Mouse (Mus musculus) embryonic fibroblast, embryonic 13.5 days (primary cell): ENCODE measurements at regions not wholly inside any gene's neighbourhood (a gene's known extent, or its start where the extent isn't known, plus 50 kb on each side); places are given as distances from the start of the nearest gene placed in this dataset.

Source experiments
- CTCF ChIP-seq: IDR thresholded peaks from 2 replicates; pipeline ENCODE4 v1.5.1; 2011; ENCODE audit warnings: mild to moderate bottlenecking, control low read depth, low read length, moderate library complexity, borderline replicate concordance; ENCODE audit not compliant: insufficient read depth
- POLR2A ChIP-seq: IDR thresholded peaks from 2 replicates; pipeline ENCODE4 v1.6.1; 2011; ENCODE audit warnings: low read depth, mild to moderate bottlenecking, control low read depth, low read length, moderate library complexity

DNA sequence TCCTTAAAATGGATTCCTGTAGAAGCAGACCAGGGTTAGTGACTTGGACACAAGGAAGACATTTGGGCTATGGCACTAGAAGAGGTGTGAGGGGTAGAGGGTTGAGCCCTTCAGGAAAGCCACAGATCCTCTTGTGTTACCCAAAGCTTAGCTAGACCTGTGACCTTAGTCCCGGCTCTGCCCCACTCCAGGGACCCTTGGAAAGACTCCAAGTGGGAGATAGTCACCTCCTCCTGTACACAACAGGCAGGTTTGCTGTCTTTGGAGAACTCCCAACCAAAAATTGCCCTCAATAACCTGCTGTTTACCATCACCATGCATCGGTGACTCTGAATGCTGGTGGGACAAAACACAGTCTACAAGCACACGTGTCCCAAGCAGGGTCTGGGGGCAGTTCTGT, 164.5 kb downstream of the Gadd45g start:
- TF ChIP-seq POLR2A (no peak), CTCF (no peak)
